Mouse (Mus musculus) thymus, adult 18-20 months (tissue): ENCODE data around the gene Pih1d1.
A peak's percentile ranks its signal among the peaks of the same experiment; 100 is the strongest.

Experiments
- DNase-seq, 2 experiments: peaks; one replicate each; pipeline ENCODE4 v3.0.0; 2022; ENCODE audit warnings: mixed read lengths in 2 of 2

The Pih1d1 gene

DNA sequence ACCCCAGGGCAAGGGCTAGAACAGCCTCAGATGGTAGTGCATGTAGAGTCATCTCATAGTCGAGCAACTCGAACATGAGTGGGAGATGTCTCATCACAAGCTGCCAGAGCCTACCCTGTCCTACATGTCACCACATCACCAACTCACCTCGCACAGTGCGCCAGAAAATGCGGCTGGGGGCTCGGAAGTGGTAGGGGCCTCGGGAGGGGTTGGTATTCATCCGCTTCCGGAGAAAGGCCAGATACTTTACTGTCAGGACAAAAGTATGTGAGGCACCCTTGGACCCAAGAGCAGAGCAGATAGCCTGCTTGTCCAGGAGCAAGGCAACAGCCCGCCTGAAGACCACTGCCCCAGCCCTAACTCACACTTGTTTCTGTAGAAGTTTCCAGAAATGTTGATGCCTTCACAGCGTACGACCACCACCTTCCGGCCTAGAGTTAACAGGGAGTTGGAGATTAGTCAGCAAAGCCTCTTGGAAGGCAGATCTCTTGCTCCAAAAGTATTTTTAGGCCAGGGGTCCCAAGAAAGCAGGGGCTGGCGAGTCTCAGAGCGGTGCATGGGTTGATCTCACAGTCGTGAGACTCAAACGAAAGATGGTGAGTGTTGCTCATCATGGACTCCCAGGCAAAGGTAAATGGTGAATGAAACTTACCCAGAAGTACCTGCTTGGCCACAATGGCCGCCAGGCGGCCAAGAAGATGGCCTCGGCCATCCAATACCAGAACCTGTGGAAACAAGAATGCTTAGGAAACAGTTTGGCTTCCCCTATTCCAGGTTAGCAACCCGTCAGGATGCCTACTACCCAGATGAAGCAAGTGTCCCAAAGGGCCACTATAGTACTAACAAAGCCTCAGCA is 27.0 kb upstream of the Pih1d1 start:
- DNase-seq, result no peak

DNA sequence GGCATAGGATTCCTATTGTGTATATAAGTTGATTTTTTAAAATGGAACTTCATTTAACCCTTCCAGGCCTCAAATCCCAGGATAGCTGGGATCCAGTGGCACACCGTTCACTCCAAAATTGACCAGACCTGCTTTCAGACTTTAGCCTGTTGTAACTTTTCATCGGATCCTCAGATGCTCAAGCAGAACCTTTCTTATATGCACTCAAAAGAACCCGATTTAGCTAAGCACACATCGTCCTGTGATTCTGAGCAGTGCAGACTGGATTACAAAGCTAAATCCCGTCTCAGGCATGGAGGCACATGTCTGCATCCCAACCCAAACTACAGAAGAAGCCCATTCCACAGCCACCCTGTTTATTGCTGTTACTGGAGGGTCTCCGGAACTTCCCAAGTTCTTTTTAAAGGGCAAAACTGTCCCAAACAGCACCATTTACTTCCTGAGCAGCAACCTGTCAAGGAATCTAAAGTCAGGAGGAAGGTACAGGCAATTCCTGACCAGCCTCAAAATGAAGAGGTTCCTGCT is 26.3 kb upstream of the Pih1d1 start:
- DNase-seq, result no peak

DNA sequence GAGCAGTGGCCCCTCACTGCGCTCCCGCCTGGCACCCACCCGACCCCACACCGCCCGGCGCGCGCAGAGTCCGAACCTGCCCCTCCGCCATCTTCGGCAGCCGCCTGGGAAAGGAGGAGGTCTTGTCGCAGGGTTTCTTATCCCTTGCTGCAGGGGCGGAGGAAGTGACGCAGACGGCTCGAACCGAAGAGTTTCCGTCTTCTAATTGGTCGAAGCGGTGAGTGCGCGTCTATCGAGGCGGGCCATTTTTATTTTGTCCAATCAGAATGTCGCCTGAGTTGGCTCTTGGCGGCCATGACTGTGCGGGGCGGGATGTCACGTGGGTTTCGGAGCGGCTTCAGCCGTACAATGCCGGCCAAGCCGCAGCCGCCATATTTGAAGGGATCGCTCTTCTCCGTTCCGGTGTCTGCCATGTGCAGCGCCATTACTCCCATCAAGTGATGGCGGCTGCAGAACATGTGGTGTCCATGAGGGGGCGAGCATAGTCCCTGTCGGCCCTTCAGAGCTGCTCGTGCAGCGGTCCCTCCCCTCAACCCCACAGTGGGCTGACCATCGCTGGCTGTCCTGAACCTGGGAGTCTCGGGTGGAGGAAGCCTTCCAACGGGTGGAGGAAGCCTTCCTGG is 25.4 kb upstream of the Pih1d1 start, which contains the start of gene Rpl13a:
TSS of gene Rpl13a (minus strand) at position 138 of the 623 bp plus-strand sequence.
- peak; percentile 97 to 98 for DNase-seq

DNA sequence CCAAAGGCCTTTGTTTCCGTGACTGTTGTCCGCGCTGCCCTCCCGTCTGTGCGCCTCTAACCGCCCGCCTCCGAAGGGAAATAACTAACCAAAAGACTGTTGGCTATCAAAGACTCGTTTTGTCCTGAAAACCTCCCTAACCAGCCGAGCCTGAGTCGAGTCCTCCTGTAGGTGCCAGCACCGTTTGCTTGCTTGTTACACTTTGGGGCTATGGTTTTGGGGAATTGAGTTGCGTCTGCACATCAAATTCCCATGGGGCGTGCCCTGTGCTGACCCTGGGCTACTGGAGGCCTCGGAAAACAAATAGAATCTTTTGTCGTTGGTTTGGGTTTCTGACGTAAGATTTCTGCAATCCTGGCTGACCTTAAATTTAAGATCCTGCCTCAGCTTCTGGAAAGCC is 24.8 kb upstream of the Pih1d1 start:
- no peak for DNase-seq

DNA sequence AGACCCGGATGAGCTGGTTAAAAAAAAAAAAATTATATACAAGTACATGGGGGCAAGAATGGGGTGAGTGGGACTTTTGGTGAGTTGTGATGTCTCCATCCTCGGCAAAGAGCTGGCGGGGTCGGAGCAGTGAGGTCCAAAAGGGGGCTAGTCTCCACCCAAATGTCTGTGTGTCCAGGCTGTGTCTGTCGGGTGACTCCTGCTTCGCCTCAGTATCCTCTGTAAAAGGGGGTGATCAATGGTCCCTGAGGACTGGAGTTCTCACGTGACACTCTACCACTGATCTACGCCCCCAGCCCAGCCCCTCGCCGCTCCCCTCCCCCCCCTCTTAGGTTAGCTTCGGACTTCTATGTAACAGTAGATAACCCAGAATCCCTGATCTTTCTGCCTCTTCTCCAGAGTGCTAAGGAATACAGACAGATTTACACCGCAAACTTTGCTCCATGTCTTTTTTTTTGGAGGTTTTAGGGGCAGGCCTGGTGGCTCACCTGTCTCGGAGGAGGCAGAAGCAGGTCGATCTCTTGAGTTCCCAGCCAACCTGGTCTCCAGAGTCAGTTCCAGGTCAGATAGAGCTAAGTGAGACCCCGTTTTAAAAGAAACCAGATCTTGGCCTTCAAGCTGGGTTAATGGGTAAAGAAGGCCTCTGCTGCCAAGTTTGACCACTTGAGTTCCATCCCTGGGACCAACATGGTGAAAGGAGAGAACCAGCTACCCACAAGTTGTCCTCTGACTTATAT is 24.2 kb upstream of the Pih1d1 start:
- no peak for DNase-seq

DNA sequence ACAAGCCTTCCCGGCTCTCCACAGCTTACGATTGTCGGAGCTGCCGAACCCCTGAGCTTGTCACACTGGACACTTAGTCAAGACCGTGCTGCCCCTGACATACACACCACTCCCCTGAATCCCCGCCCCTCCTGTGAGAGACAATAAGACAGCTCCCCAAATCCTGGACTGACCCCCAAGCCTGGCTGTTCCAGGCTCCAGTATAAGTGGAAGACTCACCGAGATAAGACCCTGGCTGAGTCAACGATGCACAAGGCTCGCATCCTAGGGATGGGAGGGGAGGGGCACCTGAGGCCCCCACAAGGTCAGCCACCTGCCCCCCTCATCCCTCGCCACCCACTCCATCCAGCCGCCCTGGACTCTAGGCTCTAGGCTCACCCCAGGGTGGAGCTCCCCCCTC is 22.3 kb upstream of the Pih1d1 start:
- DNase-seq, result no peak

DNA sequence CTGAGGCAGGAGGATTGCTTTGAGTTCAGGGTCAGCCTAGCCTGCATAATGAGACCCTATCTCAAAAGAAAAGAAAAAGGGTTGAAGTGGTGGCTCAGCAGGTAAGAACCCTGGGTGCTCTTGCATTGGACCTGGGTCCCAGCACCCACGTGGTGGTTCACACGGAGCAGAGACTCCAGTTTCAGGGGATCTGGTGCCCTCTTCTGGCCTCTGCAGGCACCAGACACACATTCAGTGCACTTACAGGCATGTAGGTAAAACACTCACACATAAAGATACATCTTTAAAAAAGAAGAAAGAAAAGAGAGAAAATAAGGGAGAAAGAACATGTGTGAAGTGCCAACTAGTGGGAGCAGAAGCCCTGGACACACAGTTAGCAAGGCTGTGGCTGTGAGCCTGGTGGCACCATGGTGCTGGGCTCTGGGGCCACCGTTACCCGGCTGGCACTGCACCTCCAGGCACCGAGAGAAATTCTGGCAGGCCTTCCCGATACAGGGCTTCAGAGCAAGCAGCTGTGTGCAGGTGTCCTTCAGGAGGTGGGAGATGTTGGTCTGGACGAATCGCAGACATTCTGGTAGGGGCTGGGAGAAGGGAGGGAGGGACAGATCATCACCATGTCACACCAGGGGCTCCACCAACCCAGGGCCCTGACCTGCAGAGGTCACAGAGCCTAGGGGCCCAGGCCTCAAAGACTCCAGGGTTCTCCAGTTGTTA is 20.5 kb upstream of the Pih1d1 start:
- DNase-seq, result no peak

DNA sequence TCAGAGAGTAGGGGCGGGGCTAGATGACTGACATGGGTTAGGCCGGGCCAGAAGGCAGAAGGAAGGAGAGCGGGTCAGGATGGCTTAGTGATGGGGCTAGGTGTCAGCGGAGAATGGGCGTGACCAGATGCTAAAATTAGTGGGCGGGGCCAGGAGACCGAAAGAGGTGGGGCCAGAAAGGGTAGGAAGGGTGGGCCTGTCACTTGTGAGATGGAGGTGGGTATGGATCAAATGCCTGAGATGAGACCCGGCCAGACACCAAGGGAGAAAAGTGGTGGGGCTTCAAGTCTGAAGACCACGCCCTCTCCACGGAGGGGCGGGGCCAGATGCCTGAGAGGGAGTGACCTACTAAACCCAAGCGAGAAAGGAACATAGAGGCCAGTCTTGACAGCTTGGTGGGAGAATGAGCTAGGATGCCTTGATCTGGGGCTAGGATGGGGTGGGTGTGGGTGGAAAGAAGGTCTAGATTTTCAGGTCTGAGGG is 19.5 kb upstream of the Pih1d1 start:
- DNase-seq, result peak in 1 of 2 experiments; percentile 49

DNA sequence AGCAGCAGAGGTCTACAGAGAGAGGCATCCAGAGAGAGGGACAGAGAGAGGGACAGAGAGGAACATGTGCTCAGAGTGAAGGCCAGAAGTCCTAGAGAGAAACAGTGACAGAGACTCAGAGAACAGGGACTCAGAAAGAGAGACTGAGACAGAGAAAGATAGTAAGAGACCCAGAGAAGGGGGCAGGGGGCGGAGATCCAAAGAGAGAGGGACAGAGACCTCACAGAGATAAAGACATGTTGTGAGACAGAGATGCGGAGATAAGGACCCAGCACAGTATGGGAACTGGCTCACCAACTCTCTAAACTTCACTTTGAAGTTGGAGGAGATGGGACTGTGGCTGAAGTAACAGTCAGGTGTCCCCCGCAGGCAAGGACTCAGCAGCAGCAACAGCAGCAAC is 18.7 kb upstream of the Pih1d1 start:
- no peak for DNase-seq

DNA sequence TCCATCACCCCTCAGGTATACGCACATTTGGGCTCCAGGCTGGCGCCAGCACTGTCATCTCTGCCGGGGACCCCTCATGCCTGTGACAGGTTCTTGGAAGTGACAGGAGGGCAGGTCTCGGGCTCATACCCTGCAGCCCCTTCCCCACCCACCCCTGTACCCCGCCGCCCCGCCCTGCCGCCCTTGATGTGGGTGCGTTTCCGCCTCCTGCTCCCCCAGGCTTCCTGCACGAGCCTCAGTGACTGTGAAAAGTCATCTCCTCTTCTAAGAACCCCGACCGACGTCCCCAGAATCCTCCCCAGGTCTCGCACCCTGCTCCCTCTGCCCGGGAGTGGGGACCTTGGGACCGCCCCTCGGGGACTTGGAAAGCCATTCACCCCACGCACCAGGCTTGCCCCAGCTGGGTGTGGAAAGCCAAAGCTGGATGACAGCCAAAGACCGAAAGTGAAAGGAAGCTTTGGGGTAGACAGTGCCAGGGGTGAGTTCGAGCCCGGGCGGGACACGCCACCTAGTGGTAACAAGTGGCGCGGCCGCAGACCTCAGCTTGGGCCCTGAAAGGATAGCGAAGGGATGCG is 18.0 kb upstream of the Pih1d1 start, which contains the start of the genes Gm45713 and Flt3l:
TSS of gene Gm45713 (minus strand) at position 239 of the 575 bp plus-strand sequence.
TSS of gene Flt3l (minus strand) at position 440 of the 575 bp plus-strand sequence.
- DNase-seq, result peak; percentile 82 to 91

DNA sequence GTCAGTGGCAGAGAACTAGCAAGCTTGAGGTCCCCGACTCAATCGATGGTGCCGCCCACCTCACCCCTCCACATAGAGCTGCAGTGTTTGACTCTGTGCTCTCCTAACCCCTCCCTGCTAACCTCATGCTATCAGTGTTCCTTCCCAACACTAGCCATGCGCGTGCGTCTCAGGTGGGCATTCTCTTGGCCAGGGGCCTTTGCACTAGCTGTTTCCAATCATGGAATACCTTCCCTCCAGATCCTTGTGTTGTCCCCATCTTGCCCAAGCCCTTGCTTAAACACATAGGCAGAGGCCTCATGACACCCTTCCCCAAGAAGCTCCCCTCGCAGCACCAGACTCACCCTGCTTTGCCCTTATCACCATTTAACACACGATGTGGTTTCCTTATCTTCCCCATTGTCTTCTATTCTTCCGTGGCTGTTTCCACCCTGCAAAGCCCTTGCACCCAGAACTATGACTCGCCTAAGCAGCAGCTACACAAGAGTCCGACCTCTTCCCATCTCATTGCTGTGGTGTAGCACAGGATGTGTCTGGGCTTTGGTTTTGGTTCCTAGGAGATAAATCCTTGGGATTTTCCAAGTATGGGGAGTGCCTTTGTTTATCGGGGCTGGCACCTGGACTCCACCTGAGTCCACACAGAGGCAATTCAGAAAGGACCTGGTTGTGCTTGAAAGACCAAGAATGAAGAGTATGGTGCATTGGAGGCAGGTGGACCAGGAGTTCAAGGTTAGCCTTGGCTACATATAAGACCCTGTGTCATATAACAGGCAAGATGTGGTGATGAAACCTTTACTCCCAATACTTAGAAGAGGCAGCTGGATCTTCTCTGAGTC is 16.7 kb upstream of the Pih1d1 start:
- DNase-seq, result no peak

DNA sequence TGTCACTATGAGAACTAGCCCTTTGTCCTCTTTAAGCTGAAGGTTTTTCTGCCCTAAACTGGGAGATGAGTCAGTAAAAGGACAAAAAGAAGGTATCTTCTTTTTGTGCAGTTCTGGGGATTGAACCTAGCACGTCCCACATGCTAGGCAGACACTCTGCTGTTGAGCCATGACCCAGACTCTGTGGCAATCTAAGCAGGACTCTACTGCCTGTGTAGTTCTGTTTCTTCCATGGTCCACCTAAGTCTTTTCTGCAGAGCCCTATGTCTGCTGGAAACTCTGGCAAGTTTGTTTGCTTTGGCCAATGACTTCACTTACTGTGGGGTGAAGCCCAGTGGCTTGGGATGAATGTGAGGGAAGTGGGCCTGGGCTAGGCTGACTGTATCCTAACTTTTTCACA is 15.7 kb upstream of the Pih1d1 start:
- no peak for DNase-seq

DNA sequence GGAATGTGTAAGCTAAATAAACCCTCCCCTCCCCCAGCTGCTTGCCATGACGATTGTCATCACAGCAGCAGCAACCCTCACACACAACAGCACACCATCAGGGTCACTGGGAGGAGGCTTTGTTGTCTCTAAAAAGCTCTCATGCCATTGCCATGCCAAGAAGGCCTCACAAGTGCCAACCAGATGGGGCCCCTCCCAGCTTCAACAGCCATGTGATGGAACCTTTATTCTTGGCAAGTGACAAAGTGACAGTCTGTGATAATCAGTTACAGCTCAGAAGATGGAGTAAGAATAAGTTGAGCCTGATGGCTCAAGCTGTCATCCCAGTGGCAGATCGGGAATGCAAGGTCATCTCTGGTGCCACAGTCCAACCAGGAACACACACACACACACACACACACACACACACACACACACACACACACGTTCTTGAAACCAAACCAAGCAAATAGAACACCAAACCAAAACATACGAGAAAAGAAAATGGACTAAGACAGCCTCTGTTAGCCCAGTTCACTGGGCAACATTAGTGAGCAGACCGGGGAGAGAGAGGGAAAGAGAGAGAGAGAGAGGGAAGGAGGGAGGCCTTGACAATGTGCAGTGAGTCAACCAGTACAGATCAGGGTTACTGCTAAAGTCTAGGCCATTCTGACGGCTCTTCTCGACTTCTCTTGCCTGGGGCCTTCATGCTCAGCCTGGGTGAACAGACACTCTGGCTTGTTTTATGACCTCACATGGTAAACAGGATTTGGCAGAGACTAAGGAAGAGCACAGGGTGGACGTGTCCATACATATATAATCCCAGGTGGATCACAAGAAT is 14.0 kb upstream of the Pih1d1 start:
- no peak for DNase-seq

DNA sequence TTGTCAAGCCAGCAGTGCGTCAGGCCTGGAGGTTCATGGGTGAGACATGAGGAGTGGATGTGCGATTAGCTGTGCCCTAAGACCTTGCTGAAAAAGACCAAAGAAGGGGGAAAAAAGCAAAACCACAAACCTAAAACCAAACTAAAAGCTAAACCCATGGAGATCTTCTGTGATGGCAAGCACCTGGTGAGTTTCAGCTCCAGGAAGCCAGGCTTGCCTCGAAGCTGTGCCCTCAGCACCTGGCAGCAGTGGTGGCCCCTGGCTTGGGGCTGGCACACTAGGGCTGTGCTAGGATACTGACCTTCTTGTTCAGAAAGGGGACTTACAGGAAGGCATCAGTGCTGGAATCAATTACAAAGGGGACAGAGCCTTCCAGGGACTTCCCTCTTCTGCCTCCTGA is 12.8 kb upstream of the Pih1d1 start:
- DNase-seq, result peak in 1 of 2 experiments; percentile 59

DNA sequence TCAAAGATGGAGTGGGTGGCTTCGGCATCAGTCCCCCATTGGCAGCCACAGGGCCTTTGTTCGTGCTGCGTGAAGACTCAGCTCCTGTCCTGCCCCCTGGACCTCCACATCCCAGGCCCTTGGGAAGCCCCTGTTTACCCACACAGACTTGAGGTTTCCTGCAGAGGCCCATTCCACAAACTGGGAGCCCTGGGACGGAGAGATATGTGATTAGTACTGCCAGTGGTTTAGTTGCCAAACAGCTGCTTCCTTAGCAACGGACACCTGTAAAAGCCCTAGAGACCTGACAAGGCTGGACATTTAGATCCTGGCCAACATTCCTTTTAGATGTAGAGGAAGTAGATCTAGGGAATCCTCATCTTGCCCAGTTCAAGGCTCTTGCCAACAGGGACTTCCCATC is 12.2 kb upstream of the Pih1d1 start:
- no peak for DNase-seq

DNA sequence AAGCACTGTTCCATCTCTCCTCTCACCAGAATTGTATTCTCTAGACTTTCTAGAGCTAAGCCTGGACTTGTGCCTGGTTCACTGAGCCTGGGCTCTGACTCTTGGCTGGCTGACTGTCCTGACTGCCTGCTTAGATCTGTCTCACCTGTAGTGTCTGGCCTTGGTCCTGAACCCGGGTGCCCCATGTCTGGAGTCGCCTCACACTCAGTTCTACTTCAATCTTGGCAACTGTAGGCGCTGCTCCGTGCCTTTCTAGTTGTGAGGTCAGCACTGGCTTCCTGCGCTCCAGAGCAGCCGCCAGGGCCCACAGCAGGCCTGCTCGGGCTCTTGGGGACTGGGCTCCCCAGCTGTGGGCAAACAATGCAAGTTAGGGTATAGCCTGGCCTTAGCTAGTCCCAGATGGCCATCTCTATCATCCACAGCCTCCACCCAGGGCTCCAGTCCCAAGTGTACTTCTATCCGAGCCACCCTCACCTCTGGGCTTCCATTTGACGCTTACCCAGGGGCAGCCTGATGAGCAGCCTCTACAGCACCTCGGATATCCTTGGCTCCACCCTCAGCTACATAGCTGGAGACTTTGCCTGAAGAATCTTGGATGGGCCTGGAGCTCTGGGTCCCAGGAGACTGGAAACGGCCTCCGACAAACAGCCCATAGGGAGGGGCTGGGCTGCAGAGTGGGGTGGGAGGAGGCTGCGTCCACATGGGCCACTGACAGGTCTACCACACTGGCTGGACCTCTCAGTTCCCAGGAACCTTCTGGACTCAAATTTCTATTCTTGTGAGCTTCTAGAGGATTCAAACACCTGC is 9.5 kb upstream of the Pih1d1 start:
- no peak for DNase-seq

DNA sequence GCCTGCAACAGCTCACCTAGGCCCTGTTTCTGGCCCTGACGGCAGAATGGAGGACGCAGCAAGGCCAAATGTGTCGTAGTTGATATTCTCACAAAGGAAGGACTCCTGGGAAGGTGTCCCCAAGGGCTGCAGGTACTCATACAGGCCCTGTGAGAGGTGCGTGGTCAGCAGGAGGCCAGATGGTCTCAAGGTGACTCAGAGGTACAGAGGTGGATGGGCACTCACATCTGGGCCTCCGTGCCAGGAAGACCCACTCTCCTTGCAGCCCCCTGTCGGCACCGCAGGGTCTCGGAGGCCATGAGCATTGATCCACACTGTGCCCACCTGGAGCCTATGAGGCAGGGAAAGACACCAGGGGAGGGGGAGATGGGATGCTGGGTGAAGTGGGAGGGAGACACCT is 8.6 kb upstream of the Pih1d1 start:
- DNase-seq, result no peak

DNA sequence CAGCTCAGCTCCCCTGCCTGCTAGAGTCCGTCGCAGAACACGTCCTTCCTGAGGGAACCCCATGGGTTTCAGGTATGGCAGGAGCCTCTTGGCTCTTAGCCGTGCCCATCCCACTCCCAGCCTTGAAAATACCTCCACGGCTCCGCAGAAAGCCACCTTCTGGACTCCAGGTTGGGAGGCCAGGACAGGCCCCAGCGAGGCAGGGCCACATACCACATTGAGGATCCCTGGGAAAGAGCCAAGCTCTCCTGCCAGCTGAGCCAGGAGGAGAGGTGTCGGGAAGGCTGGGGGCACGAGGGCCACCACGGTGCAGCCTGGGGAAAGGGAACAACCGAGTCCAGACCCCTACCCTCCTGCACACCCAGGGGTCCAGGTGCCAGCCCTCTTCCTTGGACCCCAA is 6.8 kb upstream of the Pih1d1 start:
- DNase-seq, result no peak

DNA sequence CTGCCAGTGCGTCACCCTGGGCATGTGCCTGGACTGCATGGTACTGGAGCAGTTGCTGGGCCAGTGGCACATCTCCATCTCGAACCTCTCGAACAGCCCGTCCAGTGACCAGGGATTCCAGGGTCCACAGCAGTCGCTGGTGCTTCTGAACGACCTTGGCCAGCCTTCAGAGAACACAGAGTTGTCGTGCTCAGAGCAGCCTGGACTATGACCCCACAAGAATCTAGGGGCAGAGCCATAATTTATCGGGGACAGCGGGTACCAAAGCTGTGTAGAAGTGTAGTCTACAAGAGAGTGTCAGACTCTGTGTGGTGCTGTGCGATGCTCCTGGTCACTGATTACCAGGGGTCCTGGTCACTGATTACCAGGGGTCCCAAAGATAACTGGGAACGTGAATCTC is 6.2 kb upstream of the Pih1d1 start:
- no peak for DNase-seq
